Mouse (Mus musculus) layer of hippocampus, adult 11-12 months (tissue): ENCODE measurements around the gene Tead2.
A peak's percentile ranks its signal among the peaks of the same experiment; 100 is the strongest.

Experiments
- DNase-seq: peaks from one replicate; pipeline ENCODE4 v3.0.0; 2022; ENCODE audit warnings: low spot score

Gene Tead2

DNA sequence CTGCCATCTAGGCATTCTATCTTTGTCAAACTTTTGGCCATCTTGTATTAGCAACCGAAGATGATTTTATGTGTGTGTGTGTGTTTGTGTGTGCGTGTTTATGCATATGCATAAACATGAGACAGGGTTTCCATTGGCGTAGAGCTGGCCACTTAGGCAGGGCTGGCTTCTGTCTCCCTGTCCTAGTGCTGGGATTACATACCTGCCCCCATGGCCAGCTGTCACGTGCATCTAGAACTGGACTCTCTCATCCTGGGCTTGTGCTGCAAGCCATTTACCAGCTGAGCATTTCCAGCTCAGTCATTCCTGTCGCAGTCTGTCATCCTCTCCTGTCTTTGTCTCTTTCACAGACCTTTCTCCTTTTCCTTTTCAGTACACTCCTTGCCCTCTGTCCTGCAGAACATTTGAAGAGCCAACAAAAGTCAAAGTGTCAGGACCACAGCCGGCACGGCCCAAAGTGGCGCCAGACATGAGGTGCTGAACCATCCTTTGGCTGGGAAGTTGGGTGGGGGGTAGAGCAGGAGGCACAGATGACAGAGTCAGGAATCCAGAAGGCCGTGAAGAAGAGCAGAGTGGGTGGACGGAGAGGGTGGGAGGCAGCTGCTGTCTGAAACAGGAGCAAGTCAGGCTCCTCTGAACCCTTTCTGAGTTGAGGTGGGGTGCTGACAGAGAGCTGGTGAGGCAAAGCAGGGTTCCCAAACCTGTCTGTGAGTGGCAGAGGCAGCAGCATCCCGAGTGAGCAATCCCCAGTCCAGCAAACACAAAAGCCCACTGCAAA, 41.7 kb downstream of the Tead2 start:
- no peak for DNase-seq

DNA sequence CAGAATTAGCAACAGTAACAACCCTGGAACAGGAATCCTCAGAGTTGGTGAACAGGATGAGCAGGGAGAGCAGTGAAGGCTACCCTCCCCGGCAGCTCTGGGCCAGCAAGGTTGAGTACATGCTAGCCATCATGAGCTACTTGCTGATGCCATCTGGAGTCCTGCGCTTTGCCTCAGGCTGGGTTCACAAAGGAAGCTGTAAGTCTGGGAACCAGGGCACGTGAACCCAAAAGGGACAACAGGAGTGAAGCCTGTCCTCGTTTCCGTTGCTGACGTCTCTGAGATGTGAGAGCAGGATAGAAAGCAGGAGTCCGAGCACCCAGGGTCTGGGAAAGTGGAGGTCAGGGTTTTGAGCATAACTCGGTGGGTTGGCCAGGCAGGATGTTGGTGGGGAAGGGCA, 43.7 kb downstream of the Tead2 start:
- DNase-seq, result no peak

DNA sequence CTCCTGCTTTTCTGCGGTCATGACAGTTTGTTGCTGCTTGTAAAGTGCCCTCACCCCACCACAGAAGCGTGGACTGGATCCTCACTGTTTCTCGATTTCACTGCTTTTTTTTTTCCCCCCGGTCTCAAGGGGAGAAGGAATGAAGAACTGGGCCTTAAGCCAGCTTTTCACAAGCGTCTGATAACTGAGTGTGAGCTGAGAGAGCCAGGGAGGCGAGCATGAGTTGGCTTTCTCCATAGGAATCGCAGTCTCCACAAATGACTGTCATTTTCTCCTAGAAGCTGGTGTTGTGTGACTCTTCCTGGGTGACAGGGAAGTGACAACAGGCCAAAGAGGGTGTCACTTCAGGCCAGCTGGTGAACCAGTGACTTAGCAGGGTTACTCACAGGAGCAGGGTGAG, 46.7 kb downstream of the Tead2 start:
- DNase-seq, result no peak

DNA sequence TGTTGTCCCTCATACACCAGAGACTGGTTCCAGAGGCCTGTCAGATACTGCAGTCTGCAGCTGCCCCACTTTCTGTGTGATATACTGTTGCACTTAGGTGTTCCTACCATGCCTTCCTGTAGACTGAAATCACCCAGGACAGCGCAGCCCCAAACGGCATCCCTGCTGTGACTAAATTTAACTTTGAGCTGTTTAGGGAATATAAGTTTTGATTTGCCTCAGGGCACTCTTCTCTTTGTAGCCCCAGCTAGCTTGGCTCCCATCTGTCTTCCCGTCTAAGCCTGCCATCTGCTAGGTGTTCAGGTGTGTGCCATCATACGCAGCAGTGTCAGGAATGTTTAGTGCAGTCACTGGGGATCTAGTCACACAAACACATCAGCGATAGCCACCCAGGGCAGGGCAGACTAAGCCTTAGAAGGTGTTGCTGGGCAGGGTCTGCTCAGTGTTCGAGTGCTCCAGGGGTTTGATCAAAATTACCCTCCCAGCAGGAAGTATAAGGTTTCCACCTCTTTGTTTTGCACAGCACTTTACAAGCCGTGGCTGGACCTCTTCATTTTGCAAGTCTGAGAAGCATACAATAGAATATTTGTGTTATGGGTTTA, 47.6 kb downstream of the Tead2 start:
- DNase-seq, result no peak

DNA sequence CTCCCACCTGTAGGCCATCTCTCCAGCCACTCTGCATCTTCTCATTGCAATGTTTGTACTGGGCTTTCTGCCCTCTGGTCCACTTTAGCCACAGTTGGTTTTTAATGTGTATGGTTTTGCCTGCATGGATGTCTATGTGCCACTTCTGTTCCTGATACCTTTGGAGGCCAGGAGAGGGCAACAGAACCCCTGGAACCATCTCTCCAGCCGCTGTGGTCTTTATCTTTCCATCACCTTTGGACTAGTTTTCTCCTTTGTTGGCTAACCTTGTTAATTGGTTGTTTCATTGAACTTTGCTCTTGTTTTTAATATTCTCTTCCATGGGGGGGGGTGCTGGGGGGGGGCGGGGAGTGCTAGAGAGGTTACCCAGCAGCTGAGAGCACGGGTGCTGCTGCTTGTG, 48.8 kb downstream of the Tead2 start:
- no peak for DNase-seq

DNA sequence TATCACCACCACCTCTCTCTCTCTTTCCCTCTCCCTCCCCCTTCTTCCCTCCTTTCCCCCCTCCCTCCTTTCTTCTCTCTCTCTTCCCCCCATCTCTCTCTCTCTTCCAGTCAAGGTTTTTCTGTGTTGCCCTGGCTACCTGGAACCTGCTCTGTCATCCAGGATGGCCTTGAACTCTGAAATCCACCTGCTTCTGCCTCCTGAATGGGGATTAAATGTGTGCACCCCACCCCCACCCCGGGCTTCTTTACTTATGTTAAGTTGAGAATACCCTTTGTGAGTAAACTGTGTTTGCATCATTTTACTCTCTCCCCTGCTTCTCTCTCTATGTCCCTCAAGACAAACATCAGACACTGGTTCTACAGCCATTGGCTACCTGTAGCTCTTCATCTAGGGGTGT, 50.0 kb downstream of the Tead2 start:
- no peak for DNase-seq

DNA sequence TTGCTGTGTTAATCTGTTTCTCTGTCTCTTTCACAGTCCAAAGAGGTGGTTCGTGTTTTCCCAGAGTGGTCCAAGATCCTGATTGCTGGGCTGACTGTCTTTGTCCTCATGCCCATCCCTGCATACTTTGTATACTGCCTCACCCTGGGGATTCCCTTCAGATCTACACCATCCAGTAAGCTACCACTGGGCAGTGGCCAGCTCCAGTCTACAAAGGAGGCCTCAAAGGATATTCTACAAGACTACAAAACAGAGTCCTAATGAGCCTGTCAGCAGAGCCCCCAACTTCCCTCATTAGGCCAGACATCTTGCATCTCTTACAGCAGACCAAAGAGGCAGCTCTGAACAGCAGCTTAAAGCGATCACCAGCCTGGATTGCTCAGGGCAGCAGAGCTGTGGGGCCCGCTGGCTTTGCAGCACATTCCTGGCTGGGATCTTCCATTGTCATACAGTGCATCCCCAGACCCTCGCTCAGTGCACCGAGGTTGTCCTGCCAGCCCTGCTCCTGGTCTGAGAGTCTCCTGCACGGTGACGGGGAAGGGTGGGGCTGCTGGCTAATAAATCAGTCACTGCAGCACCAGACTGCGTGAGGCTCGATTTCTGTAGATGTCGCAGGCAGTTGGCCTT, 57.3 kb downstream of the Tead2 start:
- DNase-seq, result no peak

DNA sequence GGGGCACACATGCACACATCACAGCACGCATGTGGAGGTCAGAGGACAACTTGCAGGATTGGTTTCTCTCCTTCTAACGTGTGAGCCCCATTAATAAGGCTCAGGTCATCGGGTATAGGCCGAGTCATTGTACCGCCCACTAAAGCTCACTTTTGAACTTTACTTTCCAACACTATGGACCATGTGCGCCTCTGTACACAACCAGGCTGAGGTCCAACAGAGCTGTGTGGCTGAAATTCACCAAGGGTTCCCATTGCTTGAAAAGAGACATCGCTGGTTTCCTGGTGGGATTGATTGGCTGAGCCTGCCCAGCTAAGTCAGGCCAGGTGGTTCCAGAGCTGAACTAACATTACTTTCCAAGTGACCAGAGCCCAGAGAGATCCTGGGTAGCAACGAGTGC, 58.1 kb downstream of the Tead2 start:
- no peak for DNase-seq

DNA sequence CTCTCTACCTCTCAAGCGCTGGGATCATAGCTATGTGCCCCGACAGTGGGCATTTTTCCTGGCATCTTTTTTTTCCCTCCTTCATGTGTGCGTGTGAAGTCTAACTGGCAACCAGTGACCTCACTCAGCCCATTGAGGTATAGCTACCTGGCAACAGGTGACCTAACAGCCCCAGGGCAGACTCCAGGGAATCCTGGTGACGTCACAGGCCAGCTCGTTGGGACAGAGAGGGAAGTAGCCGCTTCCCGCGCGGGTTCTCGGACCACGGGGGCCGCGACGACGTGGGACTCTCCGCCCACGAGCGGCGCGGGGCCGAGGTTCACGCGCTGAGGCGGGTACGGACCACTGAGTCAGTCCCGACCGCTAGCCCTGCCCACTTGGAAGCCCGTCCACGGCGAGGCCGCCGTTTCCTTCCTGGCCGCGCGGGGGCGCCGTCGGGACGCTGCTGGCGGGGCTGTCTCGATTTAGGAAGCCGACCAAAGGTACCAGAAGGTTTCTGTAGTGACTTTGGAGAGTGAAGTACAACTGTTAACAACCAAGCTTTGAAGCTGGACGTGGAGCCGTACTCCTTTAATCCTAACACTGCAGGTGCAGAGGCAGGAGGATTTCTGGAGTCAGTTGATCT, 61.7 kb downstream of the Tead2 start, which contains the start of gene Slc6a21:
Gene Slc6a21 (plus strand): TSS at position 378 of the 625 bp plus-strand sequence.
- DNase-seq, result peak; percentile 80
